Mouse (Mus musculus): ENCODE measurements around the gene Ndufs7. TPM values are rescaled to one million over a fixed set of nuclear protein-coding genes. Genes with fewer than 3 reads are reported as not detected.
A peak's percentile ranks its signal among the peaks of the same experiment; 100 is the strongest.

Ndufs7 gene
- polyA plus RNA-seq, 1 experiment from 2014 or later: 370 TPM

GRCm38 (mm10) chr10:80278390-80278789, 29.5 kb downstream of the Ndufs7 start:
- Histone ChIP-seq H3K36me3 (ENCODE audit: control insufficient read depth, insufficient read depth, low read length) (peaks cover 93% of the 10 kb centered on the region), H3K4me1 (ENCODE audit: control insufficient read depth, insufficient read depth, low read length) (no peaks in the 10 kb centered on the region), H3K27ac (replicated peaks; ENCODE audit: low read depth, low read length) (no peak overlapping the region), H3K4me2 (ENCODE audit: low read depth, low read length) (no peak overlapping the region), H3K4me3 (ENCODE audit: low read depth, low read length) (no peak overlapping the region), H3K9me3 (ENCODE audit: control insufficient read depth, low read length) (no peaks in the 10 kb centered on the region), H3K9ac (ENCODE audit: low read depth, low read length) (no peak overlapping the region), H3K27me3 (replicated peaks; ENCODE audit: control insufficient read depth, insufficient read depth, low read length) (no peaks in the 10 kb centered on the region)
- ATAC-seq (ENCODE audit: low read depth) (no peak), DNase-seq (ENCODE audit: low spot score) (no peak)
- 96% methylated on average over 9 of the region's 9 CpGs for whole genome bisulfite sequencing

- 92% methylated on average over 12 of the region's 12 CpGs for WGBS
- Histone ChIP-seq H3K36me3 (ENCODE audit: control insufficient read depth, insufficient read depth, low read length) (peaks cover 93% of the 10 kb centered on the region), H3K27me3 (replicated peaks; ENCODE audit: control insufficient read depth, insufficient read depth, low read length) (no peaks in the 10 kb centered on the region), H3K4me3 (ENCODE audit: low read depth, low read length) (no peak overlapping the region), H3K4me1 (ENCODE audit: control insufficient read depth, insufficient read depth, low read length) (no peaks in the 10 kb centered on the region), H3K9ac (ENCODE audit: low read depth, low read length) (no peak overlapping the region), H3K27ac (replicated peaks; ENCODE audit: low read depth, low read length) (no peak overlapping the region), H3K4me2 (ENCODE audit: low read depth, low read length) (no peak overlapping the region), H3K9me3 (ENCODE audit: control insufficient read depth, low read length) (no peaks in the 10 kb centered on the region)
- no peak for ATAC-seq (ENCODE audit: low read depth)
- no peak for DNase-seq (ENCODE audit: low spot score)
Observed at GRCm38 (mm10) chr10:80279273-80279672, 30.4 kb downstream of the Ndufs7 start.

- DNase-seq (ENCODE audit: low spot score) (no peak), ATAC-seq (ENCODE audit: low read depth) (peak; percentile 8; the same call in 1 of the 2 replicates)
- H3K4me1 ChIP-seq (ENCODE audit: control insufficient read depth, insufficient read depth, low read length): no peaks in the 10 kb centered on the region
- H3K36me3 ChIP-seq (ENCODE audit: control insufficient read depth, insufficient read depth, low read length): peaks cover 97% of the 10 kb centered on the region
- H3K27me3 ChIP-seq (replicated peaks; ENCODE audit: control insufficient read depth, insufficient read depth, low read length): no peaks in the 10 kb centered on the region
- H3K4me3 ChIP-seq (ENCODE audit: low read depth, low read length): no peak overlapping the region
- WGBS: 87% methylated on average over 7 of the region's 7 CpGs
- no peak overlapping the region for H3K4me2 ChIP-seq (ENCODE audit: low read depth, low read length)
- H3K27ac ChIP-seq (replicated peaks; ENCODE audit: low read depth, low read length): no peak overlapping the region
- H3K9ac ChIP-seq (ENCODE audit: low read depth, low read length): peak overlapping the region; percentile 14; the same call in 1 of the 2 replicates
- no peaks in the 10 kb centered on the region for H3K9me3 ChIP-seq (ENCODE audit: control insufficient read depth, low read length)
Observed at GRCm38 (mm10) chr10:80281304-80281703, 32.4 kb downstream of the Ndufs7 start.

DNA sequence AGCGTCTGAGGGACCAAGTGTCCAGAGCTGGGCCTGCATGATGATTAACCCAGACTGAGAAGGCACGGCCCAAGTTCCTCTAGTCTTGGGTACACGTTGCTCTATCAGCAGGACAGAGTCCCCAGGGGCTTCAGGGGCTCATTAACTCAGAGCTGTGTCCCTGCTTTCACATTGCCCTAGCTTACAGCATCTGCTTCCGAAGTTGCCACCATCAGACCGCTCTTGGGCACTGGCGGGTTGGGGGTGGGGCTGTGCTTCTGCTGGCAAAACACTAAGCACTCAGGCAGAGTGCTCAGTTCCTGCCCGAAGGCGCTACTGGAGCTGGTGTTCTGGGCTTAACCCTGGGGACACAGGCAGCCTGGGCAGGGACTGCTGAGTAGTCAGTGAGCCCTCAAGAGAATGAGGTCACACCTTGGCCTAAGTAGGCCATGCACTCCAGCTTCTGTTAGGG, 33.0 kb downstream of the Ndufs7 start:
- no peaks in the 10 kb centered on the region for H3K4me1 ChIP-seq (ENCODE audit: control insufficient read depth, insufficient read depth, low read length)
- H3K36me3 ChIP-seq (ENCODE audit: control insufficient read depth, insufficient read depth, low read length): peaks cover 98% of the 10 kb centered on the region
- DNase-seq (ENCODE audit: low spot score) (no peak), ATAC-seq (ENCODE audit: low read depth) (no peak)
- H3K9me3 ChIP-seq (ENCODE audit: control insufficient read depth, low read length): no peaks in the 10 kb centered on the region
- no peaks in the 10 kb centered on the region for H3K27me3 ChIP-seq (replicated peaks; ENCODE audit: control insufficient read depth, insufficient read depth, low read length)
- WGBS: 65% methylated on average over 8 of the region's 8 CpGs
- H3K27ac ChIP-seq (replicated peaks; ENCODE audit: low read depth, low read length): no peak overlapping the region
- H3K4me3 ChIP-seq (ENCODE audit: low read depth, low read length): no peak overlapping the region
- H3K9ac ChIP-seq (ENCODE audit: low read depth, low read length): no peak overlapping the region
- H3K4me2 ChIP-seq (ENCODE audit: low read depth, low read length): no peak overlapping the region

DNA sequence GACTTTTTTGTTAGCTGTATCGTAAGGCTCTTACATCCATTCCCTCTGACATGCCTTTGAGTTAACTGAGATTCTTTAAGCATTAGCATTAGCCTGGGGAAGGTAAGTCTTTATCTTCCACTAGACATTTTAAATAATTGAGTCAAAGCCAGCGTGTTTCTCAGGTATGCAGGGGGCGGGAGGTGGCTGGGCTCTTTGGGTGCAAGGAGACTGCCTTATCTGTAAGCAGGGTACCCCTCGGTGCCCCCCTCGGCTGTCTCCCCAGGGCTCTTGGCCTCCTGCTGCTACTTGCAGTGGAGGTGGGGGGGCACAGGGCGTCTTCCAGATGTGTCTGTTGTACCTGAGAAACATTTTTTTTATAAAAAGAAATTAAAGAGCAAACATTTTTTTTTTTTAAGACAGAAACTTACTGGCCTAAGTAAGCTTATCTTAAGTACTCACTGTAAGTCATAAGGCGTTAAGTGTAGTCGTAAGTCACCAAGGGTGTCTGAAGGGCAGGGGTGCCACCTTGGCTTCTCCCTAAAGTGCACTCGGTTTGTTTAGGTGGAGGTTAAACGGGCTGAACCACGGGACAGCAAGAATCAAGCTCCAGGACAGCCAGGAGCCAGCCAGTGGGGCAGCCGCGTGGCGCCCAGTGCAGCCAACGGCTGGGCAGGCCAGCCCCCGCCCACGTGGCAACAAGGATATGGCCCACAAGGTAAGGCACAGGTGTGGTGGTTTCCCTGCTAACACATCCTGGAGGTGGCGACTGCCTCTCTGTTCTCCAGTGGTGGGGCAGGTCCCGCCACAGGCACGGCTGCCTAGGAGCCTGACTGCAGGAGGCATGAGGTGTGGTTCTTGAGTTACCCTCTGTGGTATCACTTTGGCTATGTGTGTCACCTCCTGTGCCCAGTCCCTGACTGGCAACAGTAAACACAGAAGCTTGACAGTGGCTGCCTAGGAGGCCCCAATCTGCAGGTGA, 33.8 kb downstream of the Ndufs7 start:
- no peak overlapping the region for H3K27ac ChIP-seq (replicated peaks; ENCODE audit: low read depth, low read length)
- DNase-seq (ENCODE audit: low spot score): no peak
- H3K36me3 ChIP-seq (ENCODE audit: control insufficient read depth, insufficient read depth, low read length): peaks cover 98% of the 10 kb centered on the region
- H3K4me3 ChIP-seq (ENCODE audit: low read depth, low read length): no peak overlapping the region
- H3K9me3 ChIP-seq (ENCODE audit: control insufficient read depth, low read length): no peaks in the 10 kb centered on the region
- H3K27me3 ChIP-seq (replicated peaks; ENCODE audit: control insufficient read depth, insufficient read depth, low read length): no peaks in the 10 kb centered on the region
- no peak for ATAC-seq (ENCODE audit: low read depth)
- H3K4me2 ChIP-seq (ENCODE audit: low read depth, low read length): no peak overlapping the region
- no peak overlapping the region for H3K9ac ChIP-seq (ENCODE audit: low read depth, low read length)
- WGBS: 88% methylated on average over 18 of the region's 20 CpGs
- H3K4me1 ChIP-seq (ENCODE audit: control insufficient read depth, insufficient read depth, low read length): no peaks in the 10 kb centered on the region

DNA sequence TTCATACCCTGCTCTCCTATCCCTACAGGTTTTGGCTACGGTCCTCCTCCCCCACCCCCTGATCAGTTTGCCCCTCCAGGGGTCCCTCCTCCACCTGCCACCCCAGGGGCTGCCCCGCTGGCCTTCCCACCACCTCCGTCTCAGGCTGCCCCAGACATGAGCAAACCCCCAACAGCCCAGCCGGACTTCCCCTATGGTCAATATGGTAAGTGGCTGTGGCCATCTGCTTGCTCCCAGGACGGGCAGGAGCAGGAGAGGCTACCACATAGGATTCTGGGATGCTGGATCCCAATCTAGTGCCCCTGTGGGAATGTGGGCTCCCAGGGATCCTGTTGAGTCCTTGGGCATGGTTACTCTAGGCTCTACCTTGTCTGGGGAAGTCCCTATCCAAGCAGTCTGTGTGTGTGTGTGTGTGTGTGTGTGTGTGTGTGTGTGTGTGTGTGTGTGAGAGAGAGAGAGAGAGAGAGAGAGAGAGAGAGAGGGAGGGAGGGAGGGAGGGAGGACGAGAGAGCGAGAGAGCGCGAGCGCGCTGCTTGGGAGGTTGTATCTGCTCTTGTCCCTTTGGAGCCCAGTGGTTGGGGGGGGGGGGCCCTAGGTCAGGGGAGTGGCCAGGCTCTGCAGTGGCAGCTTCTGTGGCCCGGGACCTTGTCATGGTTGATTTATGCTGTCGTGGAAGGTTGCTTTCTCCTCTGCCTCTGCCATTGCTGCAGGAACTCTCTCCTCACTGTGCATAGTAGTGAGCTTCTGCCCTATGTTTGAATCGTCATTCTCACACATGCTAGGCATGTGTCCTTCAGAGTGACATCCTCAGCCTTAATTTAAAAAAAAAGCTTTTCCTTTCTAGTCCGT, 36.5 kb downstream of the Ndufs7 start:
- WGBS: 82% methylated on average over 12 of the region's 15 CpGs
- H3K4me1 ChIP-seq (ENCODE audit: control insufficient read depth, insufficient read depth, low read length): no peaks in the 10 kb centered on the region
- no peaks in the 10 kb centered on the region for H3K9me3 ChIP-seq (ENCODE audit: control insufficient read depth, low read length)
- H3K9ac ChIP-seq (ENCODE audit: low read depth, low read length): no peak overlapping the region
- no peaks in the 10 kb centered on the region for H3K27me3 ChIP-seq (replicated peaks; ENCODE audit: control insufficient read depth, insufficient read depth, low read length)
- H3K27ac ChIP-seq (replicated peaks; ENCODE audit: low read depth, low read length): no peak overlapping the region
- no peak for ATAC-seq (ENCODE audit: low read depth)
- no peak overlapping the region for H3K4me2 ChIP-seq (ENCODE audit: low read depth, low read length)
- H3K36me3 ChIP-seq (ENCODE audit: control insufficient read depth, insufficient read depth, low read length): peaks cover 83% of the 10 kb centered on the region
- H3K4me3 ChIP-seq (ENCODE audit: low read depth, low read length): no peak overlapping the region
- DNase-seq (ENCODE audit: low spot score): no peak

DNA sequence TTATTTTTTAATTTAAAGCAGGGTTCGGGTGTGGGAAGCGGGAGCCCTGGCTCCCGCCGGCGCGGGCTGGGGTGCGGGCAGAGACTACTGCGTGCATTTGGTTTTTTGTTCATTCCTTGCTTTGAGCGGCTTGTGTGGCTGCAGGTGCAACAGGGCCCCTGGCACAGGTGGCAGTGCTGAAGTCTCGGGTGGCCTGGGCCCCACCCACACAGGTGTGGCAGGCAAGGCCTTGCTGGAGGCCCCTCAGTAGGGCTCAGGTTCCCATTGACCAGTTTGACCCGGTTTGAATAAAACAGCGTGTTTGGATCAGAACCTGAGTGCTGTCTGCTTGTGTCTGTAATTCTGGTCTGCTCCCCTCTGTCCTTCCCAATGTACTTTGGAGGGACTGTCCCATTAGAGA, 39.2 kb downstream of the Ndufs7 start:
- H3K27me3 ChIP-seq (replicated peaks; ENCODE audit: control insufficient read depth, insufficient read depth, low read length): no peaks in the 10 kb centered on the region
- H3K36me3 ChIP-seq (ENCODE audit: control insufficient read depth, insufficient read depth, low read length): peaks cover 59% of the 10 kb centered on the region
- no peak overlapping the region for H3K27ac ChIP-seq (replicated peaks; ENCODE audit: low read depth, low read length)
- no peak for DNase-seq (ENCODE audit: low spot score)
- WGBS: 90% methylated on average over 12 of the region's 12 CpGs
- H3K4me1 ChIP-seq (ENCODE audit: control insufficient read depth, insufficient read depth, low read length): no peaks in the 10 kb centered on the region
- H3K9me3 ChIP-seq (ENCODE audit: control insufficient read depth, low read length): no peaks in the 10 kb centered on the region
- H3K4me3 ChIP-seq (ENCODE audit: low read depth, low read length): no peak overlapping the region
- no peak for ATAC-seq (ENCODE audit: low read depth)
- no peak overlapping the region for H3K9ac ChIP-seq (ENCODE audit: low read depth, low read length)
- H3K4me2 ChIP-seq (ENCODE audit: low read depth, low read length): no peak overlapping the region

DNA sequence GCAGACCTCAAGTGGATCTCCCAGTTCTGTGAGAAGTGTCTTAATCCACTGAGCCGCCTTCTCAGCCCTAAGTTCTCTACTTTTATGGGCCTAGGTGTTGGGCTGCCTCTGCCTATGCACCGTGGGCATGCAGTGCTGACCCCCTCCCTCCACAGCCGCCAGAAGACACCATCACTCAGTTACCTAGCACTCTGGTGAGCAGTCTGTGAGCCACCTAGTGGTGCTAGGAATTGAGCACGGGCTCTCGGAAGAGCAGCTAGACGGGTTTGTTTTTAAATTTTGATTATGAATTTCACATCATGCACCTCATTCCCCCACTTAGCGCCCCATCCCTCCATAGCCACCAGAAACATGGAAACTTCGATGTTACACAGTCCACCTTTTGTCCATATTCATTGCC, 39.7 kb downstream of the Ndufs7 start:
- DNase-seq (ENCODE audit: low spot score) (no peak), ATAC-seq (ENCODE audit: low read depth) (no peak)
- Histone ChIP-seq H3K4me2 (ENCODE audit: low read depth, low read length) (no peak overlapping the region), H3K4me1 (ENCODE audit: control insufficient read depth, insufficient read depth, low read length) (0 out of 2 replicates have a peak, but pooled peaks cover 4% of the 10 kb centered on the region), H3K9me3 (ENCODE audit: control insufficient read depth, low read length) (no peaks in the 10 kb centered on the region), H3K27ac (replicated peaks; ENCODE audit: low read depth, low read length) (no peak overlapping the region), H3K4me3 (ENCODE audit: low read depth, low read length) (no peak overlapping the region), H3K36me3 (ENCODE audit: control insufficient read depth, insufficient read depth, low read length) (peaks cover 59% of the 10 kb centered on the region), H3K27me3 (replicated peaks; ENCODE audit: control insufficient read depth, insufficient read depth, low read length) (no peaks in the 10 kb centered on the region), H3K9ac (ENCODE audit: low read depth, low read length) (no peak overlapping the region)
- 70% methylated on average over 8 of the region's 8 CpGs for WGBS

All from embryonic facial prominence, embryonic 14.5 days (tissue).